In genomic region chr5:125465701-125466106, GRCm38 (mm10) we compare ENCODE assay signal across 8 mouse cellular contexts. TPM values are rescaled to one million over a fixed set of nuclear protein-coding genes. Genes with fewer than 3 reads are reported as not detected.
DNase-seq lines count a peak whose midpoint lies in the region; ATAC-seq and TF ChIP-seq lines count a peak whose summit lies in the region.

No protein-coding gene starts in this region.

- no peak for TF ChIP-seq CTCF in lung, postnatal 0 days (IDR thresholded peaks at IDR 0.05)

- H3K9me3 ChIP-seq in hindbrain, embryonic 10.5 days, result no peaks in the 10 kb centered on the region
- H3K9me3 ChIP-seq in lung, postnatal 0 days (ENCODE audit: low read length), result no peaks in the 10 kb centered on the region

- peak overlapping the region; percentile 47 for H3K4me3 ChIP-seq in hindbrain, embryonic 10.5 days
- peak overlapping the region; percentile 10; the same call in 1 of the 2 replicates for H3K4me3 ChIP-seq in lung, postnatal 0 days (ENCODE audit: low read depth, low read length)

- H3K9ac ChIP-seq in lung, postnatal 0 days (replicated peaks; ENCODE audit: low read depth), result no peak overlapping the region

- peak overlapping the region; percentile 86 for H3K27ac ChIP-seq in hindbrain, embryonic 10.5 days
- H3K27ac ChIP-seq in lung, postnatal 0 days (ENCODE audit: low read length), result no peak overlapping the region

- 0 out of 2 replicates have a peak, but pooled peaks have one; percentile 47 for TF ChIP-seq EP300 in lung, postnatal 0 days (IDR thresholded peaks at IDR 0.05)

- WGBS in hindbrain, embryonic 10.5 days, result under 1% methylated on average over 25 of the region's 25 CpGs
- under 1% methylated on average over 25 of the region's 25 CpGs for WGBS in lung, postnatal 0 days

- ATAC-seq in frontal cortex, adult (ENCODE audit: low TSS enrichment), result peak; percentile 98
- ATAC-seq in lung, postnatal 0 days, result peak; percentile 100

- peak overlapping the region; percentile 30 for H3K4me2 ChIP-seq in lung, postnatal 0 days (replicated peaks; ENCODE audit: low read depth, low read length)

- no peaks in the 10 kb centered on the region for H3K36me3 ChIP-seq in hindbrain, embryonic 10.5 days
- H3K36me3 ChIP-seq in lung, postnatal 0 days (ENCODE audit: insufficient read depth, low read length), result no peaks in the 10 kb centered on the region

- peaks cover 16% of the 10 kb centered on the region for H3K4me1 ChIP-seq in hindbrain, embryonic 10.5 days (replicated peaks)
- no peaks in the 10 kb centered on the region for H3K4me1 ChIP-seq in lung, postnatal 0 days (ENCODE audit: insufficient read depth, low read depth, low read length)

- DNase-seq in MN1 (ENCODE audit: low spot score), result peak; percentile 96
- peak; percentile 97 for DNase-seq in cerebellum, adult 9-10 months
- peak; percentile 98 for DNase-seq in hindbrain, embryonic 10.5 days (ENCODE audit: low spot score)
- peak; percentile 99 for DNase-seq in layer of hippocampus, adult 9-11 months
- DNase-seq in lung, postnatal 0 days (ENCODE audit: low spot score), result peak; percentile 99
- peak; percentile 83 for DNase-seq in ovary, postnatal 14 days (ENCODE audit: low spot score)
- DNase-seq in thymus, postnatal 14 days, result peak; percentile 97

- H3K27me3 ChIP-seq in hindbrain, embryonic 10.5 days (ENCODE audit: insufficient read depth, poor library complexity, severe bottlenecking), result no peaks in the 10 kb centered on the region
- H3K27me3 ChIP-seq in lung, postnatal 0 days (replicated peaks; ENCODE audit: insufficient read depth, low read length), result no peaks in the 10 kb centered on the region

RNA-seq across cellular contexts. Expression of gene Aacs, which starts 9.9 kb away (rescaled TPM):
- polyA plus RNA-seq in hindbrain, embryonic 10.5 days (2016; fragmentation: Nextera tagmentation; extraction: Ambion mirVana), result 63.4 and 73.4 TPM in 2 replicates
- 20.0 and 25.9 TPM in 2 replicates for polyA plus RNA-seq in lung, postnatal 0 days (2015; fragmentation: Nextera tagmentation; extraction: Ambion mirVana)

RNA-seq across cellular contexts. Expression of gene Bri3bp, which starts 24.3 kb away (rescaled TPM):
- polyA plus RNA-seq in hindbrain, embryonic 10.5 days (2016; fragmentation: Nextera tagmentation; extraction: Ambion mirVana), result 46.9 and 53.8 TPM in 2 replicates
- polyA plus RNA-seq in lung, postnatal 0 days (2015; fragmentation: Nextera tagmentation; extraction: Ambion mirVana), result 12.8 and 13.3 TPM in 2 replicates

RNA-seq across cellular contexts. Expression of gene Dhx37, which starts 31.8 kb away (rescaled TPM):
- polyA plus RNA-seq in hindbrain, embryonic 10.5 days (2016; fragmentation: Nextera tagmentation; extraction: Ambion mirVana), result 19.2 and 21.0 TPM in 2 replicates
- polyA plus RNA-seq in lung, postnatal 0 days (2015; fragmentation: Nextera tagmentation; extraction: Ambion mirVana), result 4.3 and 5.9 TPM in 2 replicates
